ENCODE assay signal across 11 mouse cellular contexts in genomic region chr9:102763520-102763919, GRCm38 (mm10). TPM values are rescaled to one million over a fixed set of nuclear protein-coding genes. Genes with fewer than 3 reads are reported as not detected.
DNase-seq lines count a peak whose midpoint lies in the region; ATAC-seq lines count a peak whose summit lies in the region.
"Had no signal": no experiment of that assay in that cellular context is flagged by ENCODE, and none has a peak within 500 bp of the region (broad histone marks: within the 10 kb centered on the region; RNA-seq: fewer than 3 reads in every experiment).

No protein-coding gene starts in this region.

- H3K9ac ChIP-seq in hindbrain, embryonic 13.5 days: no peak overlapping the region
- H3K9ac ChIP-seq: heart, embryonic 15.5 days had no signal

- H3K4me3 ChIP-seq in hindbrain, embryonic 13.5 days: no peak overlapping the region
- H3K4me3 ChIP-seq: heart, embryonic 15.5 days had no signal

- H3K9me3 ChIP-seq in hindbrain, embryonic 13.5 days: no peaks in the 10 kb centered on the region
- H3K9me3 ChIP-seq: heart, embryonic 15.5 days had no signal

- no peak for ATAC-seq in hindbrain, embryonic 13.5 days (ENCODE audit: low FRiP score)
- ATAC-seq: CD4-positive, CD25-positive, alpha-beta regulatory T cell, adult 4 months had no signal

- H3K4me1 ChIP-seq in hindbrain, embryonic 13.5 days (replicated peaks): 0 out of 2 replicates have a peak, but pooled peaks cover 2% of the 10 kb centered on the region

- no peaks in the 10 kb centered on the region for H3K36me3 ChIP-seq in hindbrain, embryonic 13.5 days
- H3K36me3 ChIP-seq: heart, embryonic 15.5 days had no signal

- H3K27ac ChIP-seq in hindbrain, embryonic 13.5 days: no peak overlapping the region
- H3K27ac ChIP-seq: heart, embryonic 15.5 days had no signal

- no peaks in the 10 kb centered on the region for H3K27me3 ChIP-seq in hindbrain, embryonic 13.5 days
- H3K27me3 ChIP-seq: heart, embryonic 15.5 days had no signal

- DNase-seq in gastrocnemius, postnatal 25 days: peak; percentile 64
- DNase-seq in gastrocnemius, postnatal 14 days: no peak
- DNase-seq in NIH3T3 (ENCODE audit: low read depth): peak; percentile 81
- peak; percentile 40 for DNase-seq in kidney, adult 18-20 months
- peak; percentile 56 for DNase-seq in lung, postnatal 25 days (ENCODE audit: low spot score)
- no peak for DNase-seq in adrenal gland, adult 2 months
- no peak for DNase-seq in cerebellum, adult 8-10 months
- DNase-seq: cerebellum, adult 18-20 months had no signal

- intact Hi-C loops in gastrocnemius, postnatal 14 days (cut with DNase I; ENCODE audit: low total_unique reads): no loop called here

- H3K4me2 ChIP-seq in hindbrain, embryonic 13.5 days: no peak overlapping the region
- H3K4me2 ChIP-seq: heart, embryonic 15.5 days had no signal

- 72% methylated on average over 8 of the region's 8 CpGs for WGBS in hindbrain, embryonic 13.5 days

RNA-seq across cellular contexts. Expression of gene Amotl2, which starts 47.0 kb away (rescaled TPM):
- 10 to 100 TPM; 13.6 to 20.3 TPM for total RNA-seq in gastrocnemius, postnatal 25 days (2021)
- 10 to 100 TPM; 19.4 to 25.0 TPM for total RNA-seq in gastrocnemius, postnatal 14 days (2021)
- total RNA-seq in adrenal gland, adult 2 months (2021): 100 to 1,000 TPM; 154 to 186 TPM
- 116 and 153 TPM in 2 replicates for polyA plus RNA-seq in adrenal gland, adult 2 months (2012; rRNA removed)
- 64.7 and 67.3 TPM in 2 replicates for polyA plus RNA-seq in hindbrain, embryonic 13.5 days (2015; fragmentation: Nextera tagmentation; extraction: Ambion mirVana)
- polyA plus RNA-seq: CD4-positive, CD25-positive, alpha-beta regulatory T cell, adult 4 months had no signal

Comparison
In these comparisons a context has a peak if more than half of its experiments do, and no peak if none do; other contexts are left out.
1. DNase-seq: peak in gastrocnemius, postnatal 25 days (single experiment), NIH3T3 (single experiment), kidney, adult 18-20 months (single experiment) and lung, postnatal 25 days (single experiment); none in gastrocnemius, postnatal 14 days (single experiment), adrenal gland, adult 2 months (single experiment) and cerebellum, adult 8-10 months (single experiment).
2. RNA of gene Amotl2, which starts 47.0 kb away (total RNA-seq): 154 to 186 TPM in adrenal gland, adult 2 months; 19.4 to 25.0 TPM in gastrocnemius, postnatal 14 days and 13.6 to 20.3 TPM in gastrocnemius, postnatal 25 days; every median in the first group is over 4 times any median in the second.